Mouse (Mus musculus): Measurements from ENCODE around the gene Zfyve27.

- TF ChIP-seq TAL1 (IDR thresholded peaks at IDR 0.05; ENCODE audit: low read length): no peak
- no peak for TF ChIP-seq GATA1 (IDR thresholded peaks at IDR 0.05; ENCODE audit: low read length)
These were observed 19.7 kb upstream of the Zfyve27 start for GRCm38 (mm10) chr19:42144067-42144466.

Data from erythroblast, embryonic 14.5 days (primary cell).